Mouse (Mus musculus): ENCODE results near the gene Klhl36. TPM values are rescaled to one million over a fixed set of nuclear protein-coding genes. Genes with fewer than 3 reads are reported as not detected.
A peak's percentile ranks its signal among the peaks of the same experiment; 100 is the strongest.

Klhl36 gene
- polyA plus RNA-seq, 1 experiment from 2014 or later: 15.5 TPM

DNA sequence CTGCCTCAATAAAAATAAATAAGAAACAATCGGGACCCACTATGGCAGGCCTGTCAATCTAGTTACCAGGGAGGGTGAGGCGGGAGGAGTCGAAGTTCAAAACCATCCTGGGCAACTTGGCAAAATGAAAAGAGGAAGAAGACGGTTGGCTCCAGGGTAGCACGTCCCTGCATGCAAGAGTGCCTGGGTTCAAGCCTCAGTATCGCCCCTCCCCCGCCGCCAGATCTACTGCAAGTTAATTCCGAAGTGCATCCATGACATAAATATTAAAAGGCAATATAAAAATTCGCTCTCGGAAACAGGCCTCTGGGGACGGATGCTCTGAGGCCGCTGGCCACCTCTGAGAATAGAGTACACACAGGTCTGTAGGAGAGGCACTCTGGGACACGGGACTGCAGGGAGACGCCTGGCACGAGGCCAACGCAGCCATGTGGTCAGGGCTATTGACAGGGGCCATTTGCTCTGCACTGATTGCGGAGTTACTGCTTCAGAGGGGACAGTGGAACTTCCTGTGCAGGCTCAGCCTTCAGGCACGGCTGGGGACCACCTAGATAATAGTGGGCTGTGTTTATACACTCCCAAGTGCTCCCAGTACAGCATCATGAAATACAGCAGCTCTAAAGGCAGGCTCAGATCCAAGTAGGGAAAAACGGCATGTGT, 30.6 kb upstream of the Klhl36 start:
- Histone ChIP-seq H3K9me3 (ENCODE audit: control insufficient read depth, low read length) (no peaks in the 10 kb centered on the region), H3K27ac (ENCODE audit: low read depth, low read length) (peak overlapping the region; percentile 70), H3K27me3 (ENCODE audit: control insufficient read depth, insufficient read depth, low read length) (no peaks in the 10 kb centered on the region), H3K4me1 (ENCODE audit: control insufficient read depth, insufficient read depth, low read length) (peaks cover 65% of the 10 kb centered on the region), H3K4me3 (ENCODE audit: low read depth, low read length) (no peak overlapping the region), H3K36me3 (ENCODE audit: control insufficient read depth, insufficient read depth, low read length) (no peaks in the 10 kb centered on the region), H3K9ac (replicated peaks; ENCODE audit: low read depth, low read length) (0 out of 2 replicates have a peak overlapping the region, but pooled peaks have one; percentile 46), H3K4me2 (ENCODE audit: low read depth, low read length) (peak overlapping the region; percentile 21; the same call in 1 of the 2 replicates)
- 20% methylated on average over 20 of the region's 20 CpGs for WGBS
- ATAC-seq (ENCODE audit: low read depth): peak; percentile 76

DNA sequence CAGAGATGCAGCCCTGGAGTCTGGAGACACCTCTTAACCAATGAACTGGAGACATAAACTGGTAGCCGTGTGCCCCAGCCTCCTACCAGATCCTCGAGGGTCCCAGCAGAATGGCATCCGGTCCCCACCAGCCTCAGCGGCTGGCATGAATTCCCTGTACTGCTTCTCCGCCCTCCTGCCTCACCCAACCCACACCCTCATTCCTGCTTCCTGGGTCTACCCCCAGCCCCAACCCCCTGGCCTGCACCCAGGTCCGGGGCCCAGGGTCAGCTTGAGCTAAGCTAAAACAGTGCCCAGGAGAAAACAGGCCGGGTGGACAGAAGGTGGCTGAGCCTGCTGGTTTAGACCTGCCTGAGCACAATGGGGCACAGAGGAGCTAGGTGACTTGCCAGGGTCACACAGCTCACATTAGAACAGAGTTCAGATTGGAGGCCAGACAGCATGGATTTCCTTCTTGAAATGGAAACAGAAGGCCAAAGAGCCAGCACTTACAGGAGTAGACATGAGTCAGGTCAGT, 29.9 kb upstream of the Klhl36 start:
- Histone ChIP-seq H3K9ac (replicated peaks; ENCODE audit: low read depth, low read length) (peak overlapping the region; percentile 46), H3K4me1 (ENCODE audit: control insufficient read depth, insufficient read depth, low read length) (peaks cover 71% of the 10 kb centered on the region), H3K27ac (ENCODE audit: low read depth, low read length) (peak overlapping the region; percentile 70; the same call in 1 of the 2 replicates), H3K4me3 (ENCODE audit: low read depth, low read length) (no peak overlapping the region), H3K36me3 (ENCODE audit: control insufficient read depth, insufficient read depth, low read length) (no peaks in the 10 kb centered on the region), H3K27me3 (ENCODE audit: control insufficient read depth, insufficient read depth, low read length) (no peaks in the 10 kb centered on the region), H3K4me2 (ENCODE audit: low read depth, low read length) (peak overlapping the region; percentile 21; the same call in 1 of the 2 replicates), H3K9me3 (ENCODE audit: control insufficient read depth, low read length) (no peaks in the 10 kb centered on the region)
- WGBS: 38% methylated on average over 7 of the region's 7 CpGs
- peak; percentile 22; the same call in 1 of the 2 replicates for ATAC-seq (ENCODE audit: low read depth)

GRCm38 (mm10) chr8:119832931-119833330, 29.1 kb upstream of the Klhl36 start:
- Histone ChIP-seq H3K9me3 (ENCODE audit: control insufficient read depth, low read length) (no peaks in the 10 kb centered on the region), H3K9ac (replicated peaks; ENCODE audit: low read depth, low read length) (no peak overlapping the region), H3K4me2 (ENCODE audit: low read depth, low read length) (no peak overlapping the region), H3K27me3 (ENCODE audit: control insufficient read depth, insufficient read depth, low read length) (no peaks in the 10 kb centered on the region), H3K4me1 (ENCODE audit: control insufficient read depth, insufficient read depth, low read length) (peaks cover 78% of the 10 kb centered on the region), H3K27ac (ENCODE audit: low read depth, low read length) (no peak overlapping the region), H3K36me3 (ENCODE audit: control insufficient read depth, insufficient read depth, low read length) (no peaks in the 10 kb centered on the region), H3K4me3 (ENCODE audit: low read depth, low read length) (no peak overlapping the region)
- ATAC-seq (ENCODE audit: low read depth): no peak
- 5% methylated on average over 5 of the region's 5 CpGs for WGBS

DNA sequence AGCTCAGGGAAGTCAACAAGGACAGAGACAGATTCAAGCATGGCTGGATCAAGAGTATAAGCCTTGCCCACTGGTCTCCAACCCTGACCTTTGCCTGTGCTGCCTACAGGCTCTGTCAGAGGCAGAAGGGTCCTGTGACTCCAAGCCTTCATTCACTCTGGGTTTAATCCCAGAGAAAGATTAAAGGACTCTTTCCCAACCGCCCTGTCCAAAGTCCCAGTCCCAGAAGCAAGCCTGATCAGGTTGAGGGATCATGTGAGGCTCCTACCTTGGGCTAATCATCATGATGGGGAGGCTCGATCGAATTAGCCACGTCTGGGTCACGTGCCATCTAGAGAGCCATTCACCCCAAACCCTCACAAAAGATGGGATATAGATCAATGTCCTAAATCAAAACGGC, 27.4 kb upstream of the Klhl36 start:
- 87% methylated on average over 6 of the region's 6 CpGs for WGBS
- no peaks in the 10 kb centered on the region for H3K9me3 ChIP-seq (ENCODE audit: control insufficient read depth, low read length)
- ATAC-seq (ENCODE audit: low read depth): no peak
- H3K4me3 ChIP-seq (ENCODE audit: low read depth, low read length): no peak overlapping the region
- H3K4me2 ChIP-seq (ENCODE audit: low read depth, low read length): no peak overlapping the region
- H3K27me3 ChIP-seq (ENCODE audit: control insufficient read depth, insufficient read depth, low read length): no peaks in the 10 kb centered on the region
- H3K4me1 ChIP-seq (ENCODE audit: control insufficient read depth, insufficient read depth, low read length): peaks cover 74% of the 10 kb centered on the region
- H3K9ac ChIP-seq (replicated peaks; ENCODE audit: low read depth, low read length): no peak overlapping the region
- H3K36me3 ChIP-seq (ENCODE audit: control insufficient read depth, insufficient read depth, low read length): no peaks in the 10 kb centered on the region
- no peak overlapping the region for H3K27ac ChIP-seq (ENCODE audit: low read depth, low read length)

- Histone ChIP-seq H3K27me3 (ENCODE audit: control insufficient read depth, insufficient read depth, low read length) (no peaks in the 10 kb centered on the region), H3K4me2 (ENCODE audit: low read depth, low read length) (no peak overlapping the region), H3K9ac (replicated peaks; ENCODE audit: low read depth, low read length) (no peak overlapping the region), H3K27ac (ENCODE audit: low read depth, low read length) (no peak overlapping the region), H3K9me3 (ENCODE audit: control insufficient read depth, low read length) (no peaks in the 10 kb centered on the region), H3K4me3 (ENCODE audit: low read depth, low read length) (no peak overlapping the region), H3K36me3 (ENCODE audit: control insufficient read depth, insufficient read depth, low read length) (no peaks in the 10 kb centered on the region), H3K4me1 (ENCODE audit: control insufficient read depth, insufficient read depth, low read length) (peaks cover 69% of the 10 kb centered on the region)
- 88% methylated on average over 5 of the region's 5 CpGs for WGBS
- no peak for ATAC-seq (ENCODE audit: low read depth)
Observed at GRCm38 (mm10) chr8:119835270-119835669, 26.8 kb upstream of the Klhl36 start.

DNA sequence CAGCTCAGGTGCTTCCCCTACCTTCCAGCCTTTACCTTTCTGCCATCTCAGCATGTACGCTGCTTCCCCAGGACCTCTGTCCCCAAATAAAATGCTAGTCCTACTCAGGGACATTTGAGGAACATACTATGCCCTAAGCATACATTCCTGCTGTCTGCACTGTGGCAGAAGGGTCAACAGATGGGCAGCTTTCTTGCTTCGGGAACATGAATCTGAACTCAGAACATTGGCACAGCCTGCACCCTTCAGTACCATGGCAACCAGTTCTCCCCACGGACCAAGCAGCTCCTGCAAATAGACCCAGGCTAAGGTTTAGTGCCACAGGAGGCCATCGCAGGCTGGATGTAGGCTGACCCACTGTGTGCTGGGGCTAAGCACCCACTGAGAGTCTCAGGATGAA, 25.2 kb upstream of the Klhl36 start:
- WGBS: 64% methylated on average over 4 of the region's 4 CpGs
- ATAC-seq (ENCODE audit: low read depth): no peak
- Histone ChIP-seq H3K4me1 (ENCODE audit: control insufficient read depth, insufficient read depth, low read length) (peaks cover 58% of the 10 kb centered on the region), H3K36me3 (ENCODE audit: control insufficient read depth, insufficient read depth, low read length) (no peaks in the 10 kb centered on the region), H3K27me3 (ENCODE audit: control insufficient read depth, insufficient read depth, low read length) (no peaks in the 10 kb centered on the region), H3K9ac (replicated peaks; ENCODE audit: low read depth, low read length) (no peak overlapping the region), H3K4me3 (ENCODE audit: low read depth, low read length) (no peak overlapping the region), H3K4me2 (ENCODE audit: low read depth, low read length) (peak overlapping the region; percentile 87; the same call in 1 of the 2 replicates), H3K27ac (ENCODE audit: low read depth, low read length) (no peak overlapping the region), H3K9me3 (ENCODE audit: control insufficient read depth, low read length) (no peaks in the 10 kb centered on the region)

DNA sequence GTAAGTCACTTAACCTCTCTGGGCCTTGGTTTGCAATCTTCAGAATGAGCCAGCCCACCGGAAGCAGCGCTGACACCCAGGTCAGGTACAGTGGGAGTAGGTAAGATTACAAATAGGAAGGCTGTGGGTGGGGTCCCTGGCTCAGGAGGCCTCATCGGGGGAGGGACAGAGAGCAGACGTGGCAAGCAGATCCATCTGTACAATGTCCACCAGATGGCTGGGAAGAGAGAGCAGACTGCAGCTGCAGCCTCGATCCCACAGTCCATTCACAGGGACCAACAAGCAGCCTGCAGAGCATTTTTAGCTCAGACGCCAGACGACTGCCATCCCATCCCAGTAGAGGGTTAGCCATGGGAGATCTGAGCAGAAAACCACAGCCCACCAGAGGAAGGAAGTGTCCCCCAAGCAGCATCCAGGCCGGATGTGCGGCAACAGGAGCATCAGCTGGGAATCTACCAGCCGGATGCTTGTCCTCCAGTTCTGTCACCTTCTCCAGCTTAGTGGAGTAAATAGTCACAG, 24.5 kb upstream of the Klhl36 start:
- H3K27ac ChIP-seq (ENCODE audit: low read depth, low read length): 0 out of 2 replicates have a peak overlapping the region, but pooled peaks have one; percentile 12
- H3K9me3 ChIP-seq (ENCODE audit: control insufficient read depth, low read length): no peaks in the 10 kb centered on the region
- no peaks in the 10 kb centered on the region for H3K36me3 ChIP-seq (ENCODE audit: control insufficient read depth, insufficient read depth, low read length)
- peak overlapping the region; percentile 87 for H3K4me2 ChIP-seq (ENCODE audit: low read depth, low read length)
- no peaks in the 10 kb centered on the region for H3K27me3 ChIP-seq (ENCODE audit: control insufficient read depth, insufficient read depth, low read length)
- no peak for ATAC-seq (ENCODE audit: low read depth)
- H3K4me1 ChIP-seq (ENCODE audit: control insufficient read depth, insufficient read depth, low read length): peaks cover 50% of the 10 kb centered on the region
- peak overlapping the region; percentile 32; the same call in 1 of the 2 replicates for H3K9ac ChIP-seq (replicated peaks; ENCODE audit: low read depth, low read length)
- WGBS: 34% methylated on average over 10 of the region's 10 CpGs
- peak overlapping the region; percentile 79 for H3K4me3 ChIP-seq (ENCODE audit: low read depth, low read length)

DNA sequence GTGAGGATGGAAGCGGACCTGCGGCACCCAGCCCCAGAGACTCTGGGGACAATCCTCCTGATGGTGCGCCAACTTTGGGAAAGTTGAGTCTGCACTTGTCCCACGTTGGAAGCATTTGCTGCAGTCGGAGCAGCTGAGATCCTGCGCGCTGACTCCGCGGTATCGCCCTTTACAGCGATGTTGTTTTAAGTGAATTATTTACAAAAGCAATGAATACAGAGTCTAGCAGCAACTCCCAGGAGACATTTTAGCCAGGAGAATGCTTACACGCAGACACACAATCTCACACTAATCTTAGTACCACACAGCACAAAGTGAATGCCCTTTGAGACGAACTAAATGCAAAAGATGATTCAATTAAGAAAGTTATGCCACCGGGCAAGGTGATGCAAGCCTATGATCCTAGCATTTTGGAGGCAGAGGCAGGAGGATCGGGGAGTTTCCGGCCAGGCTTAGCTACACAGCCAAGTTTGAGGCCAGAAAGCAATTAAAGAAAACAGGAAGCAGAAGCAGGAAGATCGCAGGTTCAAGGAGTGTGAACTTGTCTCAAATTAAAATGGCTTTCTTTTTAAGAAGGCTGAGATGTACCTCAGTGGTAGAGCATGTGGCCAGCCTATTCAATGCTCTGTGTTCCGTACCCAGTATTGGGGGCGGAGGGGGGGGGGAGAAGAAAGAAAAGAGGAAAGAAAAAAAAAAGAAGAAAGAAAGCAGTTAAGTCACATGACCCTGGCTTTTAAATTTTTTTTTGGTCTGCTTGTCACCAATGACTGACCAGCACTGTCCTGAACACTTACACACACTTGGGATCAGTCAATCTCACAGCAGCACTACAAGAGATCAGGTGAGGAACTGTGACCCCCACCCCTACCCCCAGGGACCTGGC, 23.7 kb upstream of the Klhl36 start:
- Histone ChIP-seq H3K9me3 (ENCODE audit: control insufficient read depth, low read length) (no peaks in the 10 kb centered on the region), H3K4me2 (ENCODE audit: low read depth, low read length) (peak overlapping the region; percentile 87), H3K9ac (replicated peaks; ENCODE audit: low read depth, low read length) (peak overlapping the region; percentile 80; the same call in 1 of the 2 replicates), H3K36me3 (ENCODE audit: control insufficient read depth, insufficient read depth, low read length) (no peaks in the 10 kb centered on the region), H3K4me1 (ENCODE audit: control insufficient read depth, insufficient read depth, low read length) (peaks cover 43% of the 10 kb centered on the region), H3K4me3 (ENCODE audit: low read depth, low read length) (peak overlapping the region; percentile 79), H3K27me3 (ENCODE audit: control insufficient read depth, insufficient read depth, low read length) (no peaks in the 10 kb centered on the region), H3K27ac (ENCODE audit: low read depth, low read length) (no peak overlapping the region)
- ATAC-seq (ENCODE audit: low read depth): no peak
- 44% methylated on average over 19 of the region's 19 CpGs for WGBS
